Mouse (Mus musculus): ENCODE measurements around the gene Soat1. TPM values are rescaled to one million over a fixed set of nuclear protein-coding genes. Genes with fewer than 3 reads are reported as not detected.

Gene Soat1
- polyA plus RNA-seq (2012; rRNA removed) = 23.0 and 25.7 TPM in 2 replicates

DNA sequence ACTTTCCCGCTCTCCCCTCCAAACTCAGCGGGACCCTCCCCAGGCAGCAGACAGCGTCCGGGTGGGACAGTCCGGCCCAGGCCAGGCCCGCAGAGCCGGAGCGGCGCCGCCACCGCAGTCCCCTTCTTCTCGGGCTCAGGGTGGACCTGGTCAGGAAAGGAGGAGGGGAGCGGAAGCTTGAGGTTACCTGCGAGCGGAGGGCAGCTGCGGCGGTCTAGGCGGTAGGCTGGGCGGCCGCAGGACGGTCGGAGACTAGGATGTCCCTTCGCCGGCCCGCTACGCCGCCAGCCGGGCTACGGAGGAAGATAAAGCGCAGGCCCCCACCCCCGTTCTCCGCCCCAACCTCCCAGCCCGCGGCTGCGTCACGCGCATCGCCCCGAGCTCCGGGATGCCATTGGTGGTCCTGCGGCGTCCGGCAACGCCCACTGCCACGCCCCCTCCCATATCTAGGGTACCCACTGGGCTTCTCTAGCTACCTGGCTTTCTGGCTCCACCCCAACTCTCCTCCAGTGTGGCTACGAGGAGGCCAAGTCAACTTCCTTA lies at the start of gene Soat1:
Gene Soat1 (minus strand): TSS at position 371 of the 543 bp plus-strand sequence.

DNA sequence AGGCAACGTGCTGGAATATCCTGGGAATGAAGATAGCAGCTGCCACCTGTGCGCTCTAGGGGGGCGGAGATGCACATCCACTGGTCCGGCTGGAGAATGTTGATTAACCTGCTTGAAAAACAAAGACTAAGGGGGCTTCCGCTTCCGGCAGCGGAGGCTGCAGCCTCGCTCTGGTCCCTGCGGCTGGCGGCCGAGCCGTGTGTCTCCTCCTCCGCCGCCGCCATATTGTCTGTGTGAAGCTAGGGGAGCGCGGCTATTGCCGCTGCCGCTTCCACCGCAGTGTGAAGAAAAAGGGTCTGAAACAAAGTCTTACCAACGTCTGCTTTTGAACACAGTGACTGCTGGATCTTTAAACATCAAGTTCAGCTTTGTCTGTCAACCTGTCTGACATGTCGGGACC lies 49.7 kb upstream of the Soat1 start, which contains the start of gene Gm10031:
Gene Gm10031 (plus strand): TSS at position 171 of the 400 bp plus-strand sequence.

DNA sequence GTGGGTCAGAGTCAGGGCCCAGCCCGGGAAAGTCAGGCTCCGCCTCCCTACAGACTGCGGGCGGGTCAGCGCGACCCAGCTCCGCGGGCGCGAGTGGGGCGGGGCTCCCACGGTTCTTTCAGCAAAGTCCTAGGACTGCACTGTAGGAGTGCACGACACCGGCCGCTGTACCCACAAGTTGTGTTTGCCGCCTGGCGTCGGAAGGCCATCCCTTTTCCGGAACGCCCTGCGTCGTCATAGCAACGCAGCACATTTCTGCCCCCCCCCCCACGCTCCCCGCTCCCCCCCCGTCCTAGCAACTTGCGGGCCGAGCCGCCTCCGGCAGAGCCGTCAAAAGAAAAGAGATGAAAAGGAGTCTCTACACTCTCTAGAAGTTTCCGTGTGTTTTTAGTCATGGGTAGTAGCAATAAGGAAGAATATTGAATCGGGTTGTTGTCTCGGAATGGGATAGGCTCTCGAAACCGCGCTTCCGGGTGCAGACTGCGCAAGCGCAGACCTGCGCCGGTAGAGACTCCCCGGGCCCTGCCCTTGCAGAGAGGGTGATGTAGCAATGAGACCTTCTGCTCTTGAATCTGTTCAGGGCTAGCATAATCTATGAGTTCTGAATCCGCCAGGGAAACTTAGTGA lies 53.3 kb downstream of the Soat1 start, which contains the start of gene Axdnd1:
Gene Axdnd1 (minus strand): TSS at position 489 of the 627 bp plus-strand sequence.

Other genes starting within 250 kb of the Soat1 start
- gene Tdrd5, start 170.7 kb downstream of the Soat1 start, polyA plus RNA-seq (2012; rRNA removed) = 0.03 and 0.05 TPM in 2 replicates
- not detected in 2 replicates for gene Nphs2, start 163.6 kb downstream of the Soat1 start, polyA plus RNA-seq (2012; rRNA removed)
- 24.7 and 30.2 TPM in 2 replicates for gene Gm2000, start 108.3 kb downstream of the Soat1 start, polyA plus RNA-seq (2012; rRNA removed)
- not detected in 2 replicates for gene Axdnd1, start 53.2 kb downstream of the Soat1 start, polyA plus RNA-seq (2012; rRNA removed)
- gene Gm10031, start 49.7 kb upstream of the Soat1 start, polyA plus RNA-seq (2012; rRNA removed) = 17.1 and 17.4 TPM in 2 replicates
- 5.3 TPM in 2 replicates for gene Abl2, start 84.5 kb upstream of the Soat1 start, polyA plus RNA-seq (2012; rRNA removed)
- gene Tor3a, start 200.0 kb upstream of the Soat1 start, polyA plus RNA-seq (2012; rRNA removed) = 83.1 and 112 TPM in 2 replicates
- 32.0 and 35.0 TPM in 2 replicates for gene Fam20b, start 244.8 kb upstream of the Soat1 start, polyA plus RNA-seq (2012; rRNA removed)

Measured in colon, adult 2 months (tissue).